Comparison of ENCODE assay signal across 8 mouse cellular contexts in the genomic region with DNA sequence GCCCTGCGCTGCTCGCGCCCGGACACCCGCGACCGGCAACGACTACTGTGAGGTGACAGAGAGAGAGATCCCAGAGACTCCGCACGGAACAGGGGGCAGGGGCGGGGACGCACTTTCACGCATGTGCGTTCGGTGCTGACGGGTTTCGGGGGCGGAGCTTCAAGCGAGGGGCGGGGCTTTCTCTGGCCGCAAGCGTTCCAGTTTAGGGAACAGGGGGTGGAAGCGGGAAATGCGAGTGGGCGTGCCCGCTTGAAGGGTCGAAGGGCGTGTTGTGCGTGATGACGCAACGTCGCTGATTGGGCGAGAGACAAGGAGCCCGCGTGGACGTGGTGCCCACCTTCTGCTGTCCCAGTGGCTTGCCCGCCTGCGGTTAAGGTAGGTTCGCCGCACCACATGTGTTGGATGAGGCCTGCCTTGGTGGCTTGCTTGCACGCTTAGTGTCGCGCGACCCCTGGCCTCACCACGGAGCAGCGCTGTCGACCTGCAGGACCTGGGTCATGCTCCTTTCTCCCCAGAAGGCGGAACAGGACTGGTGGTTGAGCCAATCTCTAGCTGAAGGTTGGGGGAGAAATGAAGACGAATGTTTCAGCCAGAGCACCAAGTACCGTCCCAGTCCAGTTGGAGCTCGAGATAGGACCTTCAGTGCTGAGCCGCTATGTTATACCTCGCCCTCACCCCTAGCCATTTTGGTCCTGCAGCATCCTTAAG. TPM values are rescaled to one million over a fixed set of nuclear protein-coding genes. Genes with fewer than 3 reads are reported as not detected.
DNase-seq lines count a peak whose midpoint lies in the region; ATAC-seq and TF ChIP-seq lines count a peak whose summit lies in the region.

No protein-coding gene starts in this region.

- H3K4me3 ChIP-seq in ES-E14 (ENCODE audit: insufficient read depth in 1 of 2, low read depth in 1 of 2, low read length in 2 of 2, poor library complexity in 1 of 2, severe bottlenecking in 1 of 2): peak overlapping the region; percentile 89 to 90
- H3K4me3 ChIP-seq in forebrain, embryonic 15.5 days: peak overlapping the region; percentile 74
- H3K4me3 ChIP-seq in layer of hippocampus, adult 2 months: peak overlapping the region; percentile 99
- H3K4me3 ChIP-seq in lung, embryonic 14.5 days (ENCODE audit: low read depth, low read length): peak overlapping the region; percentile 84
- peak overlapping the region; percentile 90 for H3K4me3 ChIP-seq in olfactory bulb, adult 2 months (ENCODE audit: insufficient read depth, low read depth, low read length)
- H3K4me3 ChIP-seq in thymus, adult 2 months (ENCODE audit: control insufficient read depth, insufficient read depth, low read length): peak overlapping the region; percentile 79

- no peaks in the 10 kb centered on the region; a peak in 2 of 4 replicates for H3K4me1 ChIP-seq in ES-E14 (ENCODE audit: control insufficient read depth in 2 of 2, insufficient read depth in 2 of 2, low read length in 2 of 2, poor library complexity in 1 of 2)
- H3K4me1 ChIP-seq in forebrain, embryonic 15.5 days: peaks cover 32% of the 10 kb centered on the region
- H3K4me1 ChIP-seq in lung, embryonic 14.5 days (ENCODE audit: insufficient read depth): peaks cover 13% of the 10 kb centered on the region; the same call in 1 of the 2 replicates
- H3K4me1 ChIP-seq in olfactory bulb, adult 2 months (ENCODE audit: control insufficient read depth, insufficient read depth, low read length): peaks cover 5% of the 10 kb centered on the region
- H3K4me1 ChIP-seq in thymus, adult 2 months (replicated peaks; ENCODE audit: control insufficient read depth, insufficient read depth, low read length): peaks cover 13% of the 10 kb centered on the region

- H3K9me3 ChIP-seq in ES-E14 (ENCODE audit: control insufficient read depth, insufficient read depth, low read depth, low read length): no peaks in the 10 kb centered on the region
- no peaks in the 10 kb centered on the region for H3K9me3 ChIP-seq in forebrain, embryonic 15.5 days
- H3K9me3 ChIP-seq in lung, embryonic 14.5 days (ENCODE audit: low read depth, low read length): no peaks in the 10 kb centered on the region

- in situ Hi-C loops in ES-E14 (cut with MboI; ENCODE audit: low sequenced_read_pairs in 2 of 2, unreplicated experiment in 2 of 2): no loop called here

- TF ChIP-seq CTCF in layer of hippocampus, adult 2 months (conservative IDR thresholded peaks at IDR 0.05): peak; percentile 36; the same call in 1 of the 2 replicates
- TF ChIP-seq CTCF in lung, embryonic 14.5 days (IDR thresholded peaks at IDR 0.05; ENCODE audit: low read depth): peak; percentile 50
- TF ChIP-seq CTCF in olfactory bulb, adult 2 months (IDR thresholded peaks at IDR 0.05; ENCODE audit: insufficient read depth, low read depth, low read length): no peak
- TF ChIP-seq CTCF in thymus, adult 2 months (IDR thresholded peaks at IDR 0.05; ENCODE audit: borderline replicate concordance, control insufficient read depth, extremely low read depth, insufficient read depth, low read length, poor library complexity): 0 out of 2 replicates have a peak, but pooled peaks have one; percentile 17

- peak overlapping the region; percentile 45 for H3K27ac ChIP-seq in ES-E14 (ENCODE audit: insufficient read depth, low read depth, low read length, poor library complexity, severe bottlenecking)
- H3K27ac ChIP-seq in forebrain, embryonic 15.5 days (replicated peaks): peak overlapping the region; percentile 82
- H3K27ac ChIP-seq in layer of hippocampus, adult 2 months: peak overlapping the region; percentile 96
- H3K27ac ChIP-seq in lung, embryonic 14.5 days (ENCODE audit: low read depth): peak overlapping the region; percentile 76
- H3K27ac ChIP-seq in olfactory bulb, adult 2 months (ENCODE audit: insufficient read depth, low read depth, low read length): peak overlapping the region; percentile 31; the same call in 1 of the 2 replicates
- peak overlapping the region; percentile 84 for H3K27ac ChIP-seq in thymus, adult 2 months (ENCODE audit: control insufficient read depth, insufficient read depth, low read length)

- intact Hi-C loops in heart, postnatal 36 days (cut with DNase I): loop anchor here (2.0 kb wide), 1 partner anchor 31 kb away; a partner anchor contains a TSS

- H3K9ac ChIP-seq in ES-E14 (ENCODE audit: insufficient read depth, low read depth, low read length, poor library complexity, severe bottlenecking): peak overlapping the region; percentile 85
- H3K9ac ChIP-seq in forebrain, embryonic 15.5 days (replicated peaks): peak overlapping the region; percentile 83
- peak overlapping the region; percentile 81 for H3K9ac ChIP-seq in lung, embryonic 14.5 days

- peak overlapping the region; percentile 87 for H3K4me2 ChIP-seq in forebrain, embryonic 15.5 days (replicated peaks)
- peak overlapping the region; percentile 91 for H3K4me2 ChIP-seq in lung, embryonic 14.5 days

- peaks cover 8% of the 10 kb centered on the region for H3K36me3 ChIP-seq in ES-E14 (ENCODE audit: control insufficient read depth, insufficient read depth, low read length, poor library complexity, severe bottlenecking)
- H3K36me3 ChIP-seq in forebrain, embryonic 15.5 days: peaks cover 11% of the 10 kb centered on the region
- peaks cover 17% of the 10 kb centered on the region for H3K36me3 ChIP-seq in lung, embryonic 14.5 days (ENCODE audit: insufficient read depth)
- H3K36me3 ChIP-seq in thymus, adult 2 months (ENCODE audit: control insufficient read depth, insufficient read depth, low read length): peaks cover 18% of the 10 kb centered on the region

- ATAC-seq in forebrain, embryonic 15.5 days (replicated peaks): peak; percentile 97
- peak; percentile 96 for ATAC-seq in lung, embryonic 14.5 days (ENCODE audit: insufficient read depth)

- H3K27me3 ChIP-seq in forebrain, embryonic 15.5 days: no peaks in the 10 kb centered on the region
- no peaks in the 10 kb centered on the region for H3K27me3 ChIP-seq in lung, embryonic 14.5 days (ENCODE audit: insufficient read depth, low read length)
- no peaks in the 10 kb centered on the region for H3K27me3 ChIP-seq in thymus, adult 2 months (ENCODE audit: control insufficient read depth, insufficient read depth, low read length)

- 0% methylated on average over 53 of the region's 53 CpGs for WGBS in forebrain, embryonic 15.5 days
- under 1% methylated on average over 52 of the region's 53 CpGs for WGBS in lung, embryonic 14.5 days
- under 1% methylated on average over 53 of the region's 53 CpGs for WGBS in olfactory bulb, adult 2 months
- under 1% methylated on average over 53 of the region's 53 CpGs for WGBS in thymus, adult 2 months

- DNase-seq in ES-E14 (ENCODE audit: low read depth, low spot score): peak; percentile 98
- DNase-seq in cerebellum, adult 11-12 months: peak; percentile 99
- peak; percentile 100 for DNase-seq in heart, postnatal 36 days
- peak; percentile 99 to 100 for DNase-seq in layer of hippocampus, adult 2 months (ENCODE audit: low spot score in 2 of 2)
- peak; percentile 99 for DNase-seq in lung, embryonic 14.5 days
- peak; percentile 100 for DNase-seq in thymus, adult 2 months

- TF ChIP-seq POLR2A in olfactory bulb, adult 2 months (IDR thresholded peaks at IDR 0.05; ENCODE audit: insufficient read depth, low read depth, low read length): peak; percentile 83
- peak; percentile 79 for TF ChIP-seq POLR2A in thymus, adult 2 months (IDR thresholded peaks at IDR 0.05; ENCODE audit: control insufficient read depth, extremely low read depth, insufficient read depth, low read length, poor library complexity)

RNA-seq across cellular contexts. Expression of a gene that starts 17.4 kb away (rescaled TPM):
- 8.8 and 15.9 TPM in 2 replicates for total RNA-seq in ES-E14 (2012; rRNA removed)
- polyA plus RNA-seq in forebrain, embryonic 15.5 days (2015; fragmentation: Nextera tagmentation; extraction: Ambion mirVana): 42.3 and 44.7 TPM in 2 replicates
- 10 to 100 TPM; 26.9 to 30.9 TPM for total RNA-seq in heart, postnatal 36 days (2021)
- 100 to 1,000 TPM in 1 of 2 experiments, 10 to 100 TPM in 1; 93.9 to 106 TPM for total RNA-seq in layer of hippocampus, adult 2 months (2021)
- 23.0 and 26.8 TPM in 2 replicates for polyA plus RNA-seq in lung, embryonic 14.5 days (2014; fragmentation: Nextera tagmentation; extraction: Ambion mirVana)
- 107 TPM in 1 of 2 replicates, not detected in the other for polyA plus RNA-seq in olfactory bulb, adult 2 months (2012; ENCODE audit: insufficient read depth, insufficient read length, low replicate concordance, missing spikeins)
- polyA plus RNA-seq in thymus, adult 2 months (2012; rRNA removed): 199 and 252 TPM in 2 replicates

RNA-seq across cellular contexts. Expression of a gene that starts 28.6 kb away (rescaled TPM):
- 69.1 and 84.6 TPM in 2 replicates for total RNA-seq in ES-E14 (2012; rRNA removed)
- 58.9 and 59.5 TPM in 2 replicates for polyA plus RNA-seq in forebrain, embryonic 15.5 days (2015; fragmentation: Nextera tagmentation; extraction: Ambion mirVana)
- total RNA-seq in heart, postnatal 36 days (2021): 10 to 100 TPM; 25.0 to 26.5 TPM
- total RNA-seq in layer of hippocampus, adult 2 months (2021): 10 to 100 TPM; 20.6 to 26.3 TPM
- polyA plus RNA-seq in lung, embryonic 14.5 days (2014; fragmentation: Nextera tagmentation; extraction: Ambion mirVana): 92.5 and 93.1 TPM in 2 replicates
- polyA plus RNA-seq in olfactory bulb, adult 2 months (2012; ENCODE audit: insufficient read depth, insufficient read length, low replicate concordance, missing spikeins): 1,163 TPM in 1 of 2 replicates, not detected in the other
- polyA plus RNA-seq in thymus, adult 2 months (2012; rRNA removed): 183 and 225 TPM in 2 replicates

RNA-seq across cellular contexts. Expression of a gene that starts 31.1 kb away (rescaled TPM):
- total RNA-seq in ES-E14 (2012; rRNA removed): 212 and 293 TPM in 2 replicates
- 258 and 264 TPM in 2 replicates for polyA plus RNA-seq in forebrain, embryonic 15.5 days (2015; fragmentation: Nextera tagmentation; extraction: Ambion mirVana)
- 10 to 100 TPM; 51.0 to 55.2 TPM for total RNA-seq in heart, postnatal 36 days (2021)
- total RNA-seq in layer of hippocampus, adult 2 months (2021): 100 to 1,000 TPM; 105 to 111 TPM
- 334 and 340 TPM in 2 replicates for polyA plus RNA-seq in lung, embryonic 14.5 days (2014; fragmentation: Nextera tagmentation; extraction: Ambion mirVana)
- polyA plus RNA-seq in olfactory bulb, adult 2 months (2012; ENCODE audit: insufficient read depth, insufficient read length, low replicate concordance, missing spikeins): not detected in 2 replicates
- polyA plus RNA-seq in thymus, adult 2 months (2012; rRNA removed): 122 and 134 TPM in 2 replicates

RNA-seq across cellular contexts. Expression of a gene that starts 35.9 kb away (rescaled TPM):
- total RNA-seq in ES-E14 (2012; rRNA removed): 29.9 and 41.1 TPM in 2 replicates
- not detected in 2 replicates for polyA plus RNA-seq in forebrain, embryonic 15.5 days (2015; fragmentation: Nextera tagmentation; extraction: Ambion mirVana)
- total RNA-seq in heart, postnatal 36 days (2021): not detected
- not detected for total RNA-seq in layer of hippocampus, adult 2 months (2021)
- polyA plus RNA-seq in lung, embryonic 14.5 days (2014; fragmentation: Nextera tagmentation; extraction: Ambion mirVana): not detected in 2 replicates
- polyA plus RNA-seq in olfactory bulb, adult 2 months (2012; ENCODE audit: insufficient read depth, insufficient read length, low replicate concordance, missing spikeins): not detected in 2 replicates
- polyA plus RNA-seq in thymus, adult 2 months (2012; rRNA removed): not detected in 2 replicates

RNA-seq across cellular contexts. Expression of a gene that starts 42.7 kb away (rescaled TPM):
- not detected in 2 replicates for total RNA-seq in ES-E14 (2012; rRNA removed)
- not detected in 2 replicates for polyA plus RNA-seq in forebrain, embryonic 15.5 days (2015; fragmentation: Nextera tagmentation; extraction: Ambion mirVana)
- not detected for total RNA-seq in heart, postnatal 36 days (2021)
- not detected for total RNA-seq in layer of hippocampus, adult 2 months (2021)
- polyA plus RNA-seq in lung, embryonic 14.5 days (2014; fragmentation: Nextera tagmentation; extraction: Ambion mirVana): not detected in 2 replicates
- polyA plus RNA-seq in olfactory bulb, adult 2 months (2012; ENCODE audit: insufficient read depth, insufficient read length, low replicate concordance, missing spikeins): not detected in 2 replicates
- 0.04 TPM in 1 of 2 replicates, not detected in the other for polyA plus RNA-seq in thymus, adult 2 months (2012; rRNA removed)

Comparison
In these comparisons a context has a peak if more than half of its experiments do, and no peak if none do; other contexts are left out.
1. Peak in every context shown above with its lines: DNase-seq, ATAC-seq, H3K4me3 ChIP-seq and H3K27ac ChIP-seq.
2. H3K27ac ChIP-seq: peak in every context shown above with its lines; median percentile 96 in layer of hippocampus, adult 2 months; 84 in thymus, adult 2 months; 82 in forebrain, embryonic 15.5 days; 76 in lung, embryonic 14.5 days; 45 in ES-E14; 31 in olfactory bulb, adult 2 months.